Mouse (Mus musculus) frontal cortex, postnatal 14 days (tissue): ENCODE measurements around the gene Zfp9.

Source experiments
- DNase-seq, 2 experiments: peaks; one replicate each; pipeline ENCODE4 v3.0.0; 2022; ENCODE audit warnings: low spot score in 2 of 2

The Zfp9 gene

DNA sequence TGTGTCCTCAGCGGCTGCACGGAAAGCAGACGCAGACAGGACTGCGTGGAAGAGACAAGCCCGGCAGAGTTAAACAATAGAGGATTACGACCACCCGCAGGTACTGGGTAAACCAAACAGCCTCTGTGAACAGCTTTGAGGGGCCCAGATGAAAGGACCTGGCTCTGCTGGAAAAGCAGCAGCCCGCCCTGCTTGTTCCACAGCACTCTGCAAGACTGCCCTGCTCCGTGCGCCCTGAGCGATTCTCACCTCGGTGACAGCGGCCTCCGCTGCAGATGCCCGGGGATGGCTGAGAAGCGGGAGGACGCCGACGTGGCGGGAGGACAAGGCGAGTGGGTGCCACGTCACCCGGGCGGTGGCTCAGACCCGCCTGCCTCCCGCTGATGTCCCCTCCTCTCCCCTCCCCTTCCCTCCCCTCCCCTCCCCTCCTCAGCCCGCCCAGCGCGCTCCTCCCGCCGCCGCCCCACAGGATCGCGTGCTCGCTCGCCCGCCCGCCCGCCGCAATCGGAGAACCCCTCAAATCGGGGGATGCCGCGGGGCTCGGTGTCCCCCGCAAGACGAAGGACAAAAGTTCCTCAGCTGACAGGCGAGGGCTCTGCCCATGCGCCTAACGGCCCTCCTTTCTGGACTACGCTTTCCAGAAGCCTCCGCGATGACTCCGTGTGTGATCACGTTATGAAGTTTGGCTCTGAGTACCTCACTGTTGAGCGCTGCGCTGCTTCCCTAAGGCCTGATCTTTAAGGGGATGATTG is at the start of gene Zfp9:
Zfp9 (minus strand) TSS at position 364 of the 752 bp plus-strand sequence.
- peak; percentile 75 to 78 for DNase-seq

DNA sequence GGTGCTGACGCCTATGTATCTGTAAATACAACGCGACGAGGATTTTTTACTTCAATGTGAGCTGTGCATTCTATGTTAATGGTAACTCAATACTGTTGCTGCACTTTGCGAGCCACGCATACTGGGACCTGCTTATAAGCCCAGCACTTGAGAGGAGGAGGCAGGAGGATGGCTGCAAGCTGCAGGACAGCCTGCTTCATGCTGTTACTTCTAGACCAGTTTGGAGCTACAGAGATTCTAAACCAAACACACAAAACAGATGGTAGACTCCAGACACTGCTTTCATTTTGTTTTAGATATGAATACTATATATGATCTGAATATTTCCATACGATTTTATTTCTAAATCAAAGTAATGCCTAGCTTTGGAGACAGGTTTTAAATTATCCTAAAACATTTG is 41.5 kb upstream of the Zfp9 start:
- DNase-seq: no peak

DNA sequence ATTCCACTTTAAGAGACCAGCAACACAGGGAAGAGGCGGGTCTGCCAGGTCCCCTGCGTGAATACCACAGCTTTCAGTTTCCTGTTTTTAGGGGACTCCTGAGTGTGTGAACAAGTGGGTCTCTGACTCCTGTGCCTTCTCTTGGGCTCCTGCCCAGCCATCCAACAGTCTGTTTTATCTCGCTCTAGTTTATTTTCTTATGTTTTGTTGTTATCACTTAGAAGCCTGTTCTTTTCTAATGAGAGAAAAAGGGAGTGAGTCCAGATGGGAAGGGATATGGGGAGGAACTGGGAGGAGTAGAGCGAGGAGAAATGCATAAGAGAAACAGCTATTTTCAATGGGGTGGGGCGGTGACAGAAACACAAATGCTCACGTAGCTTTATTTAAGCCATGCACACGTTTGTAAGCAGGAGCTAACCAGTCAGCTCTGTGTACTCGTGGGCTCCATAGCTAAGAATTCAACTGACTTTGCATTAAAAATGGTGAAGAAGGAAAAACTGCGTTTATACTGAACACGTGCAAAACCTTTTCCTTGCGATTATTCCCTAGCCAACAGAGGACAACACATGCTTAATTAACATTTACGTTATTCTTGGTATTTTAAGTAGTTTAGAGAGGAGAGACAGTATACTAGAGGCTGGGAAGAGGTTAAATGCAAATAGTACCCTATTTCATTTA is 34.4 kb upstream of the Zfp9 start:
- DNase-seq: no peak

DNA sequence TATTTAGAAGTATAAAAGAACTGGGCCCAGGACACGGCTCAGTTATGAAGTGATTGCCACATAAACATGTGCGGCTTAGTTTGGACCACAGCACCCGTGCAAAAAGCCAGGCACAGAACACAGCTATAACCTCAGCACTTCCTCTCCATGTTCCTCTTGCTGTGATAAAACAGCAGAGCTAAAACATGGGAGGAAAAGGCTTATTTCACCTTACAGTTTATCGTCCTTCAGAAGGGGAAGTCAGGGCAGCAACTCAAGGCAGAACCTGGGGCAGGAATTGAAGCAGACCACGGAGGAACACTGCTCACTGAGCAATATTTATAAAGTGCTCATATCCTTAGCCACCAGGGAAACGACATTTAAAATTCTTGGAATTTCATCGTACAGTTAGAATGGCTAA is 19.9 kb upstream of the Zfp9 start:
- DNase-seq: no peak

DNA sequence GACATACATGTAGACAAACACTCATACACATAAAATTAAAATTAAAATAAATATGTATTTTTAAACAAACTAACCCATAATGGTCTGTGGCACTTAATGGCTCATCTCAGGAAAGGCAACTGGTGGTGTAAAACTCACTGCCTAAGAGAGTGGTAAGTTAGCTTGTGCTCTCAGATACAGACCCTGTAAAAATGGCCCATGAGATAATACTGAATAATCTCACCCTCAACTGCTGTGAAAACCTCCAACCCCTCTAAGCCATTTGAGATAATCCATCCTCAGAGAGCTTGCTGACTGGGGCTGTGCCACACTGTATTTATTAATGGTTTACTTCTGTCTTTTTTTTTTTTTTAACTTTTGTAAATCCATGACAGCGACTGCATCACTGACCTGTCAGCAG is 3.0 kb upstream of the Zfp9 start:
- DNase-seq: no peak

DNA sequence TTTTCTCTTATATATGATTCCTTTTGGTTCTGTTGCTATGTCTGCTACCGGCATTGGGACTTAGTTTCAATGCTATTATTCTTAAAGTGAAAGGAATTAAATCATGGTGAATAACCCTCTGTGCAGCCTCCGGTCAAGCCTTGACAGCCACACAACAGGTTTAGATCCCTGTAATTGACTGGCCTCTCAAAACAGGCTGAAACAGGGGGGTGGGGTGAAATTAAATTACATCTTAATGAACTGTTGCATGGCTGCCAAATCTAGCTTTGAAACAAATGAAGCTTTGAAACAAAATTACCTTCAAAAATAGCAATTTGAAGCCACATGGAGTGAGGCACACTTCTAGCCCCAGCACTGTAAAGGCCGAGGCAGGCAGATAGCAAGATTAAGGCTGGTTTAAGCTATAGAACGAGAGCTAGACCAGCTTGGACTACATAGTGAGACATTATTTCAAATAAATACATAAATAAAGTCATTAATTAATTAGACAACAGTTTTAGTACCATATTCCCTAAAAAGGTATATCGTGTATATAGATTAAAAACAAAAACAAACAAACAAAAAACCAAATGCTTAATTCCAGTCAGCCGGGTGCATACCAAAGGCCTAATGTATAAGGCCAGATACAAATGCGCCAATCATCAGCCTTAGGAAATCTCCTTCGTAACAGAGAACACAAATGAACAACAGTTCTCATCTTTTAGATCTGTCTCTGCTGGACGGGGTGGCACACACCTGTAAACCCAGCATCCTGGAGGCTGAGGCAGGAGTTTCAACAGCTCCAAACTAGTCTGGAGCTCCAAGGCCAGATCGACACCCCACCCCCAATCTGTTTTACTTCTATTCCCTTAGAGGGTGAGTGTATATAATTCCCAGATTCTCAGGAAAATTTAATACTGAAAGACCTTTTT is 990 bp downstream of the Zfp9 start:
- no peak for DNase-seq

DNA sequence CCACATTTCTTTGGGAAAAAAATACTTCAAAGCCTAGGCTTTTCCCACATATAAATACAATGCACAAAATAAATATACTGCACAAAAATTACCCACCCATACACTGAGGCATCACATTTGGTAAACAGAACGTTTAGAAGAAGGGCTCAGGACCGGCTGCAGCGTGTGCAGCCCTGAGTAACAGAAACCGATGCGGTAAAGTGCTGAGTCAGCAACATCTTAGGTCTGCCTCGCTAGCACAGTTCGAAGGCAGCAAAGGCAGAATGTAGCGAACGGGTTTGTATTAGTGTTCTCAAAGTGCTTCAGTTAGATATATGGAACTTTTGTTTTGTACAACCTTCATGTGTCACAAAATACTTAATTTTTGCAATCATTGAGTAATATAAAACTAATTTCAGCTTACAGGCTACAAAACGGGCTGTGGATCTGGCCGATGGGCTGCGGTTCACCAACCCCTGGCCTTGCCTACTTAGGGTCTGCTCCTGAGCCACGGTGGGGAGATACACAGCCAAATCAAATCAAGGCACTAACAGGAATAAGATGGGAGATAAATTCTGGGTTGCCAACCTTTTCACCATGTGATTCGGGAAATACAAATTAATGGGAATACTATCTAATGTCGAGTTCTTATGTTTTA is 16.9 kb downstream of the Zfp9 start:
- no peak for DNase-seq

DNA sequence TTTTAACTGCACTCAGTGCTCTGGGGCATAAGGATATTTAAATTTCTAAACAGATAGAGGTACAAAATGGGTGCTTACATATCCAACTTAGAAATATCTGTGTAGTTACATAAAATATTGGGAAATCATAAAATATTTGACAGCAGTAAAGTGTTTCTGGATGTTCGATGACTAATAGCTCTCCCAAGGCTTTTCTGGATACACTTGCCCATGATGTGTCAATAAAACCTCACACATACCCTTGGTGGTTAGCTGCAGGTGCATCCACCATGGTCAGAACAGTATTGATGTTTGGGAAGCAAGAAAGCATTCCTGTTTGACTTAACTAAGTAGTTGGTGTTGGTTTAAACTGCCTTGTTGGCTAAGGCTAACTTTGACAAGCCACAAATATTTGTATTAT is 21.4 kb downstream of the Zfp9 start:
- DNase-seq: no peak

DNA sequence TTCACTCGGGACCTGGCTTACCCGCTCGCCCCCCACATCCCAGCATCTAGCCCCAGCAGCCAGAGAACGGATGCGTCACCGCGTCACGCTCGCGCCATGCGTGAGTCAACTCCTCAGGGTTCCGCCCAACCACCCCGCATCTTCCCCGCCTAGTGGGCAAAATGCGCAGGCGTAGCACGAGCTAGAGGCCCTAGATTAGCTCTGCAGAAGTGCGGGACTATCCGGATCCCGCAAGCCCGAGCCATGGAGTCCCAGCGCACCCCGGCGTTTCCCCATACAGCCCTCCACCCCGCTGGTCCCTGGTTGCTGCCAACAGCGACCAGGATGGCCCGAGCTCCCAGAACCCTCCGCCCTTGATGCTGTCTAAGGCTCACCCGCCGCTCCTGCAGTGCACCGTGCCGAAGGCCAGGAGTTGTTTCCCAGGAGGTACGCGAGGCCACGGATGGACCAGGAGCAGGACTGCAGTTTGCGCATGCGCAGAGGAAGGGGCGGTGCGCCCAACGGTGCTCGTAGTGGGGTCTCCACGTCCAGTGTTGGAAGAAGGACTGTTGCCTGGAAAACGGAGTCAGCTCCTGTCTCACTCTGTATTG is 24.0 kb downstream of the Zfp9 start, which contains the start of gene Zfp248:
Zfp248 (minus strand) TSS at position 487 of the 590 bp plus-strand sequence.
- peak; percentile 91 to 93 for DNase-seq

DNA sequence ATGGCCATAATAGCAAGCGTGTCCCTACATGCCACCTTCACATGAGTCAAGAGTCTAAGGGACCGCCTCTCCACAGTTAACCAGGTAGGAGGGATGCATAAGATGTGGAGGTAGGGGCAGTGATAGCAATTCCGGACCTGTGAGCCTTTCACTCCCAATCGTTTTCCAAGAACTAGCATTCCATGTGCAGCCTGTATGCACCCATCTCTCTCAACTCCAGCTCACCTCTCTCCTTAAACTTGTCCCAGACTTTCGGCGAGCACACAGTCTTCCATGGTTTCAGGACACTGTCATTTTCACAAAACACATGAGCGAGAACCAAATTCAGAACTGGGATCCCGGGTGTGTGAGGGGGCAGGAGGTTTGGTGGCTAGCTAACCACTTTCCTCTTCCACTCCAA is 24.7 kb downstream of the Zfp9 start:
- DNase-seq: peak in 1 of 2 experiments; percentile 10

DNA sequence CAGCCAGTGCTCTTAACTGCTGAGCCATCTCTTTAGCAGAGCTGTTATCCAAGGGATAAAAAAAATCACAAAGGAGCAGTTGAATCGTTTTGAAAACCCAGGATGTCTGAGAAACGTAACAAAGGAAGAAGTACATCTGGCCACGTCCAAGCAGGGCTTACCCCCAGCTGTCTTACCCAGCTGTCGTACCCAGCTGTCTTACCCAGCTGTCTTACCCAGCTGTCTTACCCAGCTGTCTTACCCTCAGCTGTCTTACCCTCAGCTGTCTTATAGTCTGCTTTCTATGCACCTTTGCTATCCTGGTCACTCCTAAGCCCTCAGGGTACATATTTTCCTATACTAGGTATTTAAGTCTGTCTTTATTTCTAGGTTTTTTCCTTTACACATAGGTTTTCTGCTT is 47.6 kb downstream of the Zfp9 start:
- no peak for DNase-seq

DNA sequence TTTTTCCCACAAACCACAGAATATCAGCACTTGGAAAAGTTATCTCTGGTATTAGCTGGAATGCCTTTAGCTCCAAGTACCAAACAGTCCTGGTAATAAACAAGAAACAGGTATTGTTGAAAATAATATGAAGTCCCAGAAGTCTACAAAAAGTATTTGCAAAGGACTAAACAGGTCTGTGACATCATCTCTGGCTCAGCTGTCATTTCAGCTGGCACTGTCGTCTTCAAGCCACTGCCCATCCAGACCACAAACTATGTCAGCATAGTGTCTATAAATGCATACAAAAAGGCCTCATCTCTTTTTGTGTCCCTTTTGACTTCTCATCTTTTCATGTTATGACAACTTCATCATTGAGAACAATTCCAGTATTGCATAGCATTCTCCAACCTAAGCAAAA is 52.5 kb downstream of the Zfp9 start:
- DNase-seq: no peak

DNA sequence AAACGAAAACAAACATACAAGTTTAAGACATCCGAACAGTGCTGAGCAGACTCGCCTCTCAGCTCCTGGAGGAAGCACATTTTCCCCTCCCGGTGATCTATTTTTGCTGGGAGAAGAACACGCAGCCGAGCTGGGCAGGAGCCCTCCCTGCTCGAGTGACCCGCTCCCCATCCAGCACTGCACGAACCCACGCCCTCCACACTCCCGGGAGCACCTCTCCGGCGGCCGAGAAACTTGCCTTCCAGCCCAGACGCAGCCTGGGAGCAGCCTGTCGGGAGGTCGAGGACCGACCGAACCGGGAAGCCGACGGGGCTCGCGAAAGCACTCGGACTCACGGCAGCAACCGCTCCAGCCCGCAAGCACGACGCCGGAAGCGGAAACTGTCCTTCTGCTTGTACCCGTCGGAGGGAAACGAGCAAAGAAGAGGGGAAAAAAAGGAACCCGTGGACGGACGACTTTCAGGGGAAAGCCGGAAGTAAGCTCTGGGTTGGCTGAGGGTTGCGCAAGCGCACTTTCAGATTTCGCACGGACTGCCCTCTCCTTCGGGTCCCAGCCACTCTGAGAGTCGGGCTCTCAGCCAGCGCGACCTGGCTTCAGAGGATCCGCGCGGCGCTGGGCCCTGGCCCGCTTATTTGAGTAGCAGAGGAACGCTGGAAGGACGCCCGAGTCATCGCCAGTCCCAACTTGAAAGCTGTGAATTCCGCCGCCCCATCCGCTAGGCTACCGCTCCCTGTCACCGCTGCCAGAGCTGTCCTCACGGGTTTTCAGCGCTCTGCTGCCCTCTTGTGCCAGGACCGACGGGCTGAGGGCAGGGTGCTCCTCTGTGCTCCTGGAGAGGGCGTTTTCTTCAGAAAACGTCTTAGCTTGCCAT is 59.8 kb downstream of the Zfp9 start, which contains the start of gene Bms1:
Bms1 (minus strand) TSS at position 425 of the 871 bp plus-strand sequence.
- peak; percentile 90 to 92 for DNase-seq
